Mouse (Mus musculus): Measurements from ENCODE around the gene Hapln4. TPM values are rescaled to one million over a fixed set of nuclear protein-coding genes. Genes with fewer than 3 reads are reported as not detected.
"Not testable (repeated sequence)": the region's sequence is repeated elsewhere in the genome, so short reads cannot be mapped to it uniquely, and the experiment has no call there.

Hapln4 gene
- 1 to 10 TPM; 6.8 to 7.7 TPM for total RNA-seq (2021)
- long read RNA-seq, partial matches to known transcripts: 3 of 5 reads
- long read RNA-seq, other reads (novel, unspliced or antisense): 0 of 5 reads

GRCm38 (mm10) chr8:70083285-70083684 lies at the start of gene Hapln4:
Gene Hapln4 (plus strand): TSS chr8:70083457.
- peak in 1 of 2 experiments; percentile 48 for DNase-seq (ENCODE audit: low spot score in 2 of 2)

DNA sequence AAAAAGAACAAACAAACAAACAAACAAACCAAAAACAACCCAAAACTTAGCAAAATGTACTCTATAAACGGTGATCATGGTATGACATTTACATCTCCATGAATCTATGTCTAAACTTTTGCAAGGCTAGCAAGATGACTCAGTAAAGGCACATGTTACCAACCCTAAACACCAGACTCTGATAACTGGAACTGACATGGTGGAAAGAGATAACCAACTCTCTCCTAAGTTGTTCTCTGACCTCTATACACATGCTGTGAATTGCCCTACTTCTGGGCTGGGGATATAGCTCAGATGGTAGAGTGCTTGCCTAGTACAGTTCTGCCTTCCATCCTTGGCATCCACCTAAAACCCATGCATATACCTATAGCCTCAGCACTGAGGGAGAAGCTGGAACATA lies 45.3 kb upstream of the Hapln4 start:
- DNase-seq (ENCODE audit: low spot score in 2 of 2): no peak

DNA sequence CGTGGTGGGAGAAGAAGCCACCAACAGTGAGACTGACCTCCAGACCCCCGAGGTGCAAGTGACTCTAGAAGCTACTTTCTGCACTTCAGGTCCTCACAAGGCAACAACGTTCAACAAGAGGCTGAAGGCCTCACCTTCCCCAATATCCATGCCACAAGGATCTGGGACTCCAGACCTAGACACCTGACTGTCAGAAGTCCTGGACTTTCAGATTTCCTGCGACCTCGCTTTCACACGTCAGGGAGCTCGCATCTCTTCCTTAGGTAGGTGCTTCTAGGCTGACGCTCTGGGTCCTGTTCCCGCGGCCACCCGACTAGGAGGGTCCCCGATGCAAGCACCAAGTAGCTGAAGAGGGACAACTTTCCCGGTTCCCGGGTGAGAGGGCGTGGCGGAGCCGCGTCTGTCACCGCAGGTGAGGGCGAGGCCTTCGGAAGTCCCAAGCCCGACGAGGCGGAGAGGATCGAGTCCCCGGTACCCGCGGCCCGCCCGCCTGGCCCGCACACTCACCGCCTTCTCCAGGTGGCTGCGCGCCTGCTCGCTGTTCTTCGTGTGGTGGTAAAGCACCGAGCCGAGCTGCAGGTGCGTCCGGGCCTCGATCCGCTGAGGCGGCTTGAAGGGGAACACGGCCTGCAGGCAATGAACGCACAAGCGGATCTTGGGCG lies 41.2 kb upstream of the Hapln4 start:
- no peak for DNase-seq (ENCODE audit: low spot score in 2 of 2)

GRCm38 (mm10) chr8:70042583-70043455 lies 40.4 kb upstream of the Hapln4 start, which contains the start of the genes Mau2 and Sugp1:
Gene Mau2 (minus strand): TSS chr8:70042734.
Gene Sugp1 (plus strand): TSS chr8:70042813.
- DNase-seq (ENCODE audit: low spot score in 2 of 2): peak; percentile 95 to 96

DNA sequence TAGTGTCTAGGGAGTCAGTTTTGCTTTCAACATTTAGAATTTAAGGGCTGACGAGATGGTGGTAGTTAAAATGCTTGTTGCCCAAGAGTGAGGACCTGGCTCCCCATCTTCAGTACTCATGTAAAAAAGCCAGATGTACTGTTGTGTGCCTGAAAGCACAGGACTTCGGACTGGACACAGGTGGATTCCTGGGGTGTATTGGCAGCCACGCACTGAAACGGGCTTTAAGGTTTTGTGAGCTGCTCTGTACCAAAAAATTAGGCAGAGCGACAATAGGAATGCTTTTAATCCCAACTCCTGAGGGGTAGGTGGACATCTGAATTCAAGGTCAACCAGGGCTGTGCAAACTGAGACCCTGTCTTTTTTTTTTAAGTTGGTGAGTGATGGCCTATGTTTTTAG lies 39.3 kb upstream of the Hapln4 start:
- no peak for DNase-seq (ENCODE audit: low spot score in 2 of 2)

DNA sequence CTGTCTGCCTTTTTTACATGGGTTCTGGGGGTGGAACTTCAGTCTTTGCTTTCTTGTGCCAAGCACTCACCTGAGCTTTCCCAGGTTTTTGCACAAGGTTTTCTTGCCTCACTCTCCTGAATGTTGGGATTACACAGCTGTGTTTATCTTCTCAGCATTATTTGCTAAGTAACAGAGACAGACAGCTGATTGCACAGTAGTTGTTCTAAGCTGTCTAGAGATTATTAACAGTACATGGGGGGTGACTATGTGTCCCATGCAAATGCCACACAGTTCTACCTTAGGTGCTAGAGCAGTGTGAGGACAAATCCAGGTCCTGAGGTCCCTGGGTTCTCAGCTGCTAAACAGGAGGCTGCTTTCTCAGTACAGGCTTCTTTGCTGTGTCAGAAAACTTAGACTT lies 33.6 kb upstream of the Hapln4 start:
- no peak for DNase-seq (ENCODE audit: low spot score in 2 of 2)

DNA sequence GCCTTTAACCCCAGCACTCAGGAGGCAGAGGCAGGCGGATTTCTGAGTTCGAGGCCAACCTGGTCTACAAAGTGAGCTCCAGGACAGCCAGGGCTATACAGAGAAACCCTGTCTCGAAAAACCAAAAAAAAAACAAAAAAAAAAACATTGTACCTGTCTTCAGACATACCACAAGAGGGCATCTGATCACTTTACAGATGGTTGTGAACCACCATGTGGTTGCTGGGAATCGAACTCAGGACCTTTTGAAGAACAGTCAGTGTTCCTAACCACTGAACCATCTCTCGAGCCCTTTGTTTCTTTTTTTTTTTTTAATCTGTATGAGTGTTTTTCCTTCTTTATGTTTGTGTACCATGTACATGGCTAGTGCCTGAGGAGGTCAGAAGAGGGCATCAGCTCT lies 32.8 kb upstream of the Hapln4 start:
- not testable (repeated sequence) for DNase-seq (ENCODE audit: low spot score in 2 of 2)

DNA sequence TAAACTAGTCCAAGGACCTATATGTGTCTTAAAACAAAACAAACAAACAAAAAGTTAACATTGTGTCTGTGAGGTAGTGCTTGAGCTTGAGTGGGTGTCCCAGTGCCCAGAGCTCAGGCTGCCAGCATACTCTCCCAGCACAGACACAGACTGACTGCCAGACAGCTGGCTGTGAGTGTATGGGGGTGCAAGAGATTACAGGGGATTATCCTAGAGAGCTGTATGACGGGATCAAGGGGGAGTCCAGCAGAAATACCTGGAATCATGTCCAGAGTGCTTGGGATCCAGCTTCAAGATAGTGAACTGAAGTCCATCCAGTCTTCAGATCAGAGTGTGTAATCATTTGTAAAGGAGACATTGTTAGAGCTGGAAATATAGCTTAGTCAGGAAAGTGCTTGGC lies 25.5 kb upstream of the Hapln4 start:
- DNase-seq (ENCODE audit: low spot score in 2 of 2): no peak

- DNase-seq (ENCODE audit: low spot score in 2 of 2): no peak
Observed at GRCm38 (mm10) chr8:70071836-70072440, 11.3 kb upstream of the Hapln4 start.

DNA sequence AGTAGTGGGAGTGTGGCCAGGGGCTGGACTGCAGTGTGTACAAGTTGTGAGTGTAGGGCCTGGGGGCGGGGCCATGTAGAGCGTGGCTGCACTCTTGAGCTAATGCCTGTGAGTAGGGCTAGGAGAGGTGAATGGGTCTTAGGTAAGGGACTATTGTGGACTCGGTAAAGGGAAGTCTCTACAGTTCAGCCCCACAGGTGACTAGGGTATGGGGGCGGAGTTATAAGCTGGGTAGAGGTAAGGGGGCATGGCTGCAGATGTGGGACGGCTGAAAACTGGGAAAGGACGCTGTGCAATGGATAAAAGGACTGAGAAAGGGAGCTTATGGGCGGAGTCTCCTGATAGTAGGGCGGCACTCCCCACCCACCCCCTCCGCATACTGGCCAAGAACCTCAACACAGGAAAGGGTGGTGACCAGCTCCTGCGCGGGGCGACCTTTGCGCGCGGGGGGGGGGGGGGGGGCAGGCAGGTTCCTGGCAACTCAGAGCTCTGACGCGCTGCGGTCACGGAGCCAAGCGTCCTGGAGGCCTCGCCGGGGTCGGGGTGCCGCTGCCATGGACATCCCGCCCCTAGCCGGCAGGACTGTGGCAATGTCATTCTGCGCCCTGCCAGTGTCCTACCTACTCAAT lies 10.7 kb upstream of the Hapln4 start, which contains the start of gene Tm6sf2:
Tm6sf2 (plus strand) TSS at position 484 of the 629 bp plus-strand sequence.
- DNase-seq (ENCODE audit: low spot score in 2 of 2): peak; percentile 41 to 60

DNA sequence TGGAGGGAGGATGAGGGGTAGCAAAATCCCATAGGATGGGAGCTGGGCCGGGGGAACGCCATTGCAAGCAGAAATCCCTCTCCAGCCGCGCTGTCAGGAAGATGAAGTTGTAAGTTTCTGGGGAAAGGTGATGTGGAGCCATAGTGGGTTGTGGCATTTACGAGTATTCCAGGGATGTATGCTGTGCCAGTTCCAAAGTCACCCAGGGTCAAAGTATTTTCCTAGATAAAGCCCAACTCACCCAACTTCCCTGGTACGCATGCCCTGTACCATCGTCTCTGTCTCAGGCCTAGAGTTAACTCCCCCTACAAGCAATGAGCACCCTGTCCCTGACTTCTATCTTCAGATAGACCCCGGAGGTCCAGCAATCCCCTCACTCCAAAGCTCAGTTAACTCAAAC lies 10.1 kb upstream of the Hapln4 start:
- DNase-seq (ENCODE audit: low spot score in 2 of 2): no peak

DNA sequence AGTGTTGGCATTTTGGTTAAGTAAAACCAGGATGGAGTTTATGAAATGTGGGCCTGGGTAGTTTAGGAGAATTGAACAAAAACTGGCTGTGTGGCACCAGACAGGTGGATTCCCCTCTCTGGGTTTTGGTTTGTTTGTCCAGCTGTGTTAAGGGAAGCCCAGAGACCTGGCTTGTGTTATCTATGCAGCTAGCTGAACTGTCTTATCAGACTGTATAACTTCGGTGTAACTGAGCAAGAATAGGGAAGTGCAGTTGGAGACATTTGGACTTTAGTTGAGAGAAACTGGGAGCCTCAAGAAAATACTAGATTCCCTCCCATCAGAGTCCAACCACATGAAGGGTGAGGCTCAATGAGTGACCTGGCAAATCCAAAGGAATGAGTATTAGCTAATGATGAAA lies 9.6 kb upstream of the Hapln4 start:
- DNase-seq (ENCODE audit: low spot score in 2 of 2): no peak

- DNase-seq (ENCODE audit: low spot score in 2 of 2): no peak
Observed at GRCm38 (mm10) chr8:70081976-70082375, 1.3 kb upstream of the Hapln4 start.

DNA sequence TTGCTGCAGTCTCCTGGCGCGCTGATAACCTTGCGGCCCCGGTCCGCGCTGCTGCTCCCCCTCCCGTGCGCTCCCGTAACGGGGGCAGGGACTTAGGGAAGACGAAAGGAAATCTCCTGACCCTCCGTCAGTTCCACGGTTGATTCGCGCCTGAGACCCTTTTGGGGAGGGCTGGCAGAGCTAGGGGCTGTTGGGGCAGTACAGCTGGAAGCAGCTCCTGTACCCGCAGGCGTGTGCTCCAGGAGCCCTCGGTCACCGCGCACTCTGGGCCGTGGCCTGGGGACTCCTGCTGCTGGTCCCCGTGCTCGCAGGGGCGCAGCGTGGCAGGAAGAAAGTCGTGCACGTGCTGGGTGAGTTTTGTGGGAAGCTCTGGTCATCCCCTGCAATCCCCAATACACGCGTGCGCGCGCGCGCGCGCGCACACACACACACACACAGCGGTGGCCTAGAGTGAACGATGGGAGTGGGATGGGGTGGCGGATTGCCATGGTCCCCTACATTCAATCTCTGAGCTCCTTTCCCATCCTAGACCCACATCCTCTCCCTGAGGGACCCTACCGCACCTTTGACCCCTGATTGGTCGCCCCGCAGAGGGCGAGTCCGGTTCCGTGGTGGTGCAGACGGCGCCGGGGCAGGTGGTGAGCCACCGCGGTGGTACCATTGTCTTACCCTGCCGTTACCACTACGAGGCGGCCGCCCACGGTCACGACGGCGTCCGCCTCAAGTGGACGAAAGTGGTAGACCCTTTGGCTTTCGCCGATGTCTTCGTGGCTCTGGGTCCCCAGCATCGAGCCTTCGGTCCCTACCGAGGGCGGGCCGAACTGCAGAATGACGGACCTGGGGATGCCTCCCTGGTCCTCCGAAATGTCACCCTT lies 1.2 kb downstream of the Hapln4 start:
- DNase-seq (ENCODE audit: low spot score in 2 of 2): no peak

DNA sequence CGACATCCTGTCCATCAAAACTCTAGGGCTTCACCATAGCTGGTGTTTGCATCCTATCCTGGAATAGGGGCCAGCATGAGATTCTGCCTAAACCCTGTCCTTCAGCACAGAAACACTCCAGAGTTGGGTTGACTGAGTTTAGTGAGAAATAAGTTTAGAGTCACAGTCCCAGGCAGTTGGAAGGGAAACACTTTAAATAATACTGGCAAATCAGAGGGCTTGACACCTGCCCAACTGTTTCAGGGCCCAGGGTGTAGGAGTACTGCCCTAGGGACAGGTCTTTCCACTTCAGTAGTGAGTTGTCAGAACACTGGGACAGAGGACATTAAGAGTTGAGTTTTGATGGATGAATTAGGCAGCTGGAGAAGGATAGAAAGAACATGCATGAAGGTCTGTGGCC lies 2.9 kb downstream of the Hapln4 start:
- DNase-seq (ENCODE audit: low spot score in 2 of 2): no peak

DNA sequence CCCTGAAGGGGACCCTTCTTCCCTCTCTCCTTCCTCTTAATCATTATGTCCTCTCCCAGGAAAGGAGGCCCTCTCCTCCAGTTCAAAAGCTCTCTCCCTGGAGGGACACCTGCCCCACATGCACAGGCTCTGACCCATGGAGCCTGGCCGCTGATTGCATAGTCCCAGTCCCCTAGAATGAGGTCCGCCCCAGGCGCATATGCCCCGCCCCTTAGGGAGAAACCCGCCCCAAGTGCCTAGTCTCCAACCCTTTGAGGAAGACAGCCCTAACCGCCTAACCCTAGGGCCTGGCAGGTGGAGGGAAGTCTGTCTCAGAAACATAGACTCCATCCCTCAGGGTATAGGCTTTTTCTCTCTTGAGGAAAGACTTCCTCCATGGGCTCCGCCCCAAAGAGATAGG lies 4.0 kb downstream of the Hapln4 start:
- DNase-seq (ENCODE audit: low spot score in 2 of 2): no peak

GRCm38 (mm10) chr8:70087836-70088650 lies 4.8 kb downstream of the Hapln4 start:
- DNase-seq (ENCODE audit: low spot score in 2 of 2): peak; percentile 71 to 82

GRCm38 (mm10) chr8:70089296-70089960 lies 6.2 kb downstream of the Hapln4 start:
- DNase-seq (ENCODE audit: low spot score in 2 of 2): no peak

DNA sequence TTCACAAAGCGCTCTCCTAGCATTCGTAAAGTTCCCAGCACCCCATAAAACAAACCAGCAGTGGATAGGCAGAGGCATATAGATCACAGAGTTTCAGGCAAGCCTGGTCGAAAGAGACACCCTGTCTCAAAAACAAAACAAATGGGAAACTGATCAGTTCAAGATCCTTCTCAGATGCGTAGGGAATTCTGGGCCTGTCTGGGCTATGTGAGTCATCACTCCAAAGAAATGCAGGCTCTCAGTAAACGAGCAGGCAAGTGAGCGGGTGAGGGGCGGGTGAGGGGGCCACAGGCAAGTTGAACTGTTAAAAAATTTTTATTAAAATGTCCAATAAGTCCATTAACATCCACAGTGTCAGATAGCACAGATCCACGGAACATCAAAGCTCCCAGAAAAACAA lies 9.5 kb downstream of the Hapln4 start:
- DNase-seq (ENCODE audit: low spot score in 2 of 2): no peak
